Mouse (Mus musculus) lung, embryonic 16.5 days (tissue): ENCODE measurements around the gene Dcps. TPM values are rescaled to one million over a fixed set of nuclear protein-coding genes. Genes with fewer than 3 reads are reported as not detected.

Experiments
- ATAC-seq: fragments of 200-750 bp; cut with Nextera tagmentation; 2 replicates; pipeline ENCODE4 v1.8.0; 2017; ENCODE audit warnings: low read depth, mild to moderate bottlenecking, moderate library complexity
- H3K27ac ChIP-seq: fragments of 300-500 bp; sonication (generic); 2 replicates; pipeline ENCODE4 v1.5.1; 2014; ENCODE audit warnings: mild to moderate bottlenecking, control low read depth, low read length
- H3K27me3 ChIP-seq: fragments of 300-500 bp; sonication (generic); 2 replicates; pipeline ENCODE4 v1.6.1; 2014; ENCODE audit warnings: low read depth, low read length, mixed read lengths; ENCODE audit not compliant: control insufficient read depth, insufficient read depth
- H3K36me3 ChIP-seq: fragments of 300-500 bp; sonication (generic); 2 replicates; pipeline ENCODE4 v1.6.1; 2014; ENCODE audit warnings: low read length; ENCODE audit not compliant: control insufficient read depth, insufficient read depth
- H3K4me1 ChIP-seq: fragments of 300-500 bp; sonication (generic); replicated peaks from 2 replicates; pipeline ENCODE4 v1.6.1; 2014; ENCODE audit warnings: low read length, mixed read lengths; ENCODE audit not compliant: control insufficient read depth, insufficient read depth
- H3K4me2 ChIP-seq: fragments of 300-500 bp; sonication (generic); 2 replicates; pipeline ENCODE4 v1.6.1; 2014; ENCODE audit warnings: low read depth, low read length, control low read depth
- H3K4me3 ChIP-seq: fragments of 300-500 bp; sonication (generic); 2 replicates; pipeline ENCODE4 v1.5.1; 2014; ENCODE audit warnings: mild to moderate bottlenecking, low read length, control low read depth
- H3K9ac ChIP-seq: fragments of 300-500 bp; sonication (generic); 2 replicates; pipeline ENCODE4 v1.6.1; 2014; ENCODE audit warnings: low read length, control low read depth
- H3K9me3 ChIP-seq: fragments of 300-500 bp; sonication (generic); 2 replicates; pipeline ENCODE4 v1.6.1; 2016; ENCODE audit warnings: low read length; ENCODE audit not compliant: control insufficient read depth
- WGBS: fragments of 180-500 bp; shearing (Covaris S2); extraction: QIAGEN DNeasy Blood & Tissue Kit; methylation state at CpG from one replicate; pipeline ENCODE4 v1.1.7; 2014; 5-methylcytosine and 5-hydroxymethylcytosine counted together
- polyA plus RNA-seq: library from polyadenylated mRNA; unstranded; fragments of >200 nt; fragmentation: Nextera tagmentation; extraction: Ambion mirVana; gene quantifications from 2 replicates; pipeline ENCODE4 v1.2.1, GENCODE M21; 2015

Dcps gene
- polyA plus RNA-seq, 1 experiment from 2014 or later = 86.3 TPM

- WGBS = 56% methylated on average over 1 of the region's 1 CpGs
- H3K4me1 ChIP-seq = peaks cover 5% of the 10 kb centered on the region; the same call in 1 of the 2 replicates
- ATAC-seq = 0 out of 2 replicates have a peak, but pooled peaks have one; percentile 20
Observed at GRCm38 (mm10) chr9:35095726-35096125, 80.1 kb downstream of the Dcps start.

GRCm38 (mm10) chr9:35093350-35093749 is 82.5 kb downstream of the Dcps start:
- no peaks in the 10 kb centered on the region for H3K9me3 ChIP-seq
- H3K4me3 ChIP-seq = no peak overlapping the region
- H3K27ac ChIP-seq = no peak overlapping the region
- H3K27me3 ChIP-seq = no peaks in the 10 kb centered on the region
- no peak overlapping the region for H3K4me2 ChIP-seq
- H3K9ac ChIP-seq = no peak overlapping the region
- no peaks in the 10 kb centered on the region for H3K36me3 ChIP-seq
- peaks cover 5% of the 10 kb centered on the region; the same call in 1 of the 2 replicates for H3K4me1 ChIP-seq
- 95% methylated on average over 3 of the region's 3 CpGs for WGBS
- ATAC-seq = no peak

More at GRCm38 (mm10) chr9:35095726-35096125, 80.1 kb downstream of the Dcps start:
- Histone ChIP-seq H3K4me3 (no peak overlapping the region), H3K36me3 (no peaks in the 10 kb centered on the region), H3K9me3 (no peaks in the 10 kb centered on the region), H3K27ac (no peak overlapping the region), H3K4me2 (no peak overlapping the region), H3K9ac (no peak overlapping the region), H3K27me3 (no peaks in the 10 kb centered on the region)

GRCm38 (mm10) chr9:35092904-35093303 is 83.0 kb downstream of the Dcps start:
- ATAC-seq = no peak
- no peaks in the 10 kb centered on the region for H3K27me3 ChIP-seq
- H3K4me1 ChIP-seq = peaks cover 5% of the 10 kb centered on the region; the same call in 1 of the 2 replicates
- H3K4me3 ChIP-seq = no peak overlapping the region
- H3K9ac ChIP-seq = no peak overlapping the region
- 80% methylated on average over 2 of the region's 2 CpGs for WGBS
- no peaks in the 10 kb centered on the region for H3K36me3 ChIP-seq
- no peak overlapping the region for H3K4me2 ChIP-seq
- H3K27ac ChIP-seq = no peak overlapping the region
- no peaks in the 10 kb centered on the region for H3K9me3 ChIP-seq

Other genes starting within 250 kb of the Dcps start
- 38.2 and 39.3 TPM in 2 replicates for gene St3gal4, start 56.8 kb downstream of the Dcps start, polyA plus RNA-seq
- gene Srpr, start 24.1 kb upstream of the Dcps start, polyA plus RNA-seq = 123 and 128 TPM in 2 replicates
- 11.8 and 12.9 TPM in 2 replicates for gene Tirap, start 24.2 kb upstream of the Dcps start, polyA plus RNA-seq
- 36.3 and 36.8 TPM in 2 replicates for gene Foxred1, start 35.0 kb upstream of the Dcps start, polyA plus RNA-seq
- 34.5 and 35.5 TPM in 2 replicates for gene Fam118b, start 91.7 kb upstream of the Dcps start, polyA plus RNA-seq
- 25.5 and 27.4 TPM in 2 replicates for gene Rpusd4, start 91.8 kb upstream of the Dcps start, polyA plus RNA-seq
- 3.2 and 3.6 TPM in 2 replicates for gene Cdon, start 245.1 kb upstream of the Dcps start, polyA plus RNA-seq